Mouse (Mus musculus) splenic B cell, adult 2 months (primary cell): ENCODE measurements at regions not wholly inside any gene's neighbourhood (a gene's known extent, or its start where the extent isn't known, plus 50 kb on each side); places are given as distances from the start of the nearest gene placed in this dataset.

Experiments used
- DNase-seq: peaks from one replicate; pipeline ENCODE4 v3.0.0-alpha.2; 2011; ENCODE audit warnings: low read depth, low spot score
- H3K27me3 ChIP-seq: 2 replicates; pipeline ENCODE4 v1.6.1; 2012; ENCODE audit warnings: mild to moderate bottlenecking, low read length, moderate library complexity, mixed read lengths; ENCODE audit not compliant: control insufficient read depth, poor library complexity, insufficient read depth, severe bottlenecking
- H3K36me3 ChIP-seq: 2 replicates; pipeline ENCODE4 v1.6.1; 2012; ENCODE audit warnings: mild to moderate bottlenecking, low read length, moderate library complexity, mixed read lengths; ENCODE audit not compliant: control insufficient read depth, poor library complexity, insufficient read depth, severe bottlenecking

GRCm38 (mm10) chr1:42788413-42788812, 62.6 kb upstream of the Mrps9 start:
- no peak for DNase-seq
- Histone ChIP-seq H3K36me3 (no peaks in the 10 kb centered on the region), H3K27me3 (no peaks in the 10 kb centered on the region)
